Mouse (Mus musculus): ENCODE measurements at regions not wholly inside any gene's neighbourhood (a gene's known extent, or its start where the extent isn't known, plus 50 kb on each side); places are given as distances from the start of the nearest gene placed in this dataset.

DNA sequence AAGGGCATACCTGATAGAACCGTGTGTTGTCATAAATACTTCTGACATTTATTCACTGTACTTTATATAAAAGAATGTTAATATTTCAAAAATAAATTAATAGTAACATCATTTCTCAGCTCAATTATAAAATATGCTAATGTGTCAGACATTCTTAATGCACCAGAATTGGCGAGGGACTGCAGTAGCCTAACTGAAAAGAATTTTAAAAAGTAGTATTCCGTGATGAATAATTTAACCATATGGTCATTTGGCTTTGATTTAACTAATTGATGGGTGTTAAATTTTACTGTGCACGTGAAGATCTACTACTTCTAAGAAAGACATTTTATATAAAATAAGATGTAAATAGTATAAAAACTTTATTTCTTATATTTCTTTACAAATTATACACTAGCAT, 1296.7 kb downstream of the Pla2g4a start:
- Histone ChIP-seq H3K9ac (ENCODE audit: low read depth, low read length) (no peak overlapping the region), H3K36me3 (ENCODE audit: control insufficient read depth, insufficient read depth, low read length) (no peaks in the 10 kb centered on the region), H3K27ac (no peak overlapping the region), H3K4me3 (no peak overlapping the region), H3K79me2 (replicated peaks; ENCODE audit: control insufficient read depth, insufficient read depth, low read length) (no peaks in the 10 kb centered on the region), H3K27me3 (ENCODE audit: control insufficient read depth, insufficient read depth, low read length) (no peaks in the 10 kb centered on the region), H3K4me1 (ENCODE audit: control insufficient read depth, insufficient read depth, low read length) (no peaks in the 10 kb centered on the region)
- no peak for DNase-seq
- 63% methylated on average over 4 of the region's 4 CpGs for WGBS
- TF ChIP-seq CTCF (IDR thresholded peaks at IDR 0.05) (no peak), POLR2A (IDR thresholded peaks at IDR 0.05; ENCODE audit: insufficient read depth, low read depth, low read length) (no peak), EP300 (IDR thresholded peaks at IDR 0.05; ENCODE audit: insufficient read depth, low read depth, low read length) (no peak)
- intact Hi-C loops (cut with DNase I) = no loop called here

- intact Hi-C loops (cut with DNase I) = no loop called here
- no peak for TF ChIP-seq EP300 (IDR thresholded peaks at IDR 0.05; ENCODE audit: insufficient read depth, low read depth, low read length)
- TF ChIP-seq CTCF (IDR thresholded peaks at IDR 0.05) = no peak
- TF ChIP-seq POLR2A (IDR thresholded peaks at IDR 0.05; ENCODE audit: insufficient read depth, low read depth, low read length) = no peak
- no peaks in the 10 kb centered on the region for H3K4me1 ChIP-seq (ENCODE audit: control insufficient read depth, insufficient read depth, low read length)
- no peaks in the 10 kb centered on the region for H3K36me3 ChIP-seq (ENCODE audit: control insufficient read depth, insufficient read depth, low read length)
- no peak overlapping the region for H3K9ac ChIP-seq (ENCODE audit: low read depth, low read length)
- H3K27ac ChIP-seq = no peak overlapping the region
- WGBS = 83% methylated on average over 1 of the region's 1 CpGs
- H3K4me3 ChIP-seq = no peak overlapping the region
- no peaks in the 10 kb centered on the region for H3K27me3 ChIP-seq (ENCODE audit: control insufficient read depth, insufficient read depth, low read length)
- DNase-seq = no peak
- no peaks in the 10 kb centered on the region for H3K79me2 ChIP-seq (replicated peaks; ENCODE audit: control insufficient read depth, insufficient read depth, low read length)
Measured at GRCm38 (mm10) chr1:148656990-148657389, 1304.1 kb downstream of the Pla2g4a start.
